Comparison of ENCODE assay signal across 1 mouse cellular context in the genomic region with DNA sequence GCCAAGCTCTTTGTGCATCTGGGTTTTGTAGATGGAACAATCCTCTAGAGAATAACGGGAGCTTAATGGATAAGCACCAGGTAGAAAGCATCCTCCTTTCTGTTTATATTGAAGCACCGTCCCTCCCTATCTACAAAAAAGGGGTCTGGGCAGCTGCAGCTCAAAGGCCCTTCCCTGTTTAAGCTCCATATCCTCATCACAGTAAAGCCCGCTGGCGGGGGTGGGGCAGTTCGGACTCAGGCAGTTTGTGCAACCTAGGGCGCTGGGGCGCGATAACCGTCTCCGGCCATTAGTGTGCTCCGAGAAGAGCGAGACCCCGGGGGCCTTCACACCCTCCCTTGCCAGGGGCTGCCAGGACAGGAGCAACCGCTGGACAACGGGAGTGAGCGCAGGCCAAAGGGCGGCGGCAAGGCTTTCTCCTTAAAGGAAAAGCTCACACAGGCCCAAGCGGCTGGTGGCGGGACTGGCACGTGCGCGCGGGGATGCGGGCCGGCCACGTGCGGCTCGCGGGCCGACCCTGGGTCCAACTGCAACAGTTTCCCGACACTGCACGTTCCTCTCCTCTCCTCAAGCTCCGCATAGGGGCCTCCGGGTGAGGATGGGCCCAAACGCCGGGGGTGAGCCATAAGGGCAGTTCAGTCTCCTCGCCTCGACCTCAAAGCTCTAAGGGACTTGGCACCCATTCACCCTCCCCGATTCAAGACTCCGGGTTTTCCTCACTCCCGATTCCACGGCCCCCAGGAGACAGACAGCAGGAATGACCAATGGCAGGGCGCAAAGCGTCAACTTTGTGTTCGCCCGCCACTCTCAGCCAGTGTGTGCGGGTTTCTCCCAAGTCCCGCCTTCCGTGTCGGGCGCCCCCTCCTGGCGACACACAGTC.
TF ChIP-seq lines count a peak whose summit lies in the region.

No protein-coding gene starts in this region.

TF ChIP-seq in CH12.LX, 34 proteins besides CTCF, POLR2A, EP300 and RAD21:
- 0 out of 2 replicates have a peak, but pooled peaks have one; percentile 39 for TF ChIP-seq TCF12 (IDR thresholded peaks at IDR 0.05; ENCODE audit: low read depth, low read length)
- TF ChIP-seq HCFC1 (IDR thresholded peaks at IDR 0.05; ENCODE audit: low read depth, low read length): 0 out of 2 replicates have a peak, but pooled peaks have one; percentile 83
- 0 out of 2 replicates have a peak, but pooled peaks have one; percentile 20 for TF ChIP-seq SIN3A (IDR thresholded peaks at IDR 0.05; ENCODE audit: low read length)
- no peak for TF ChIP-seq RCOR1 (conservative IDR thresholded peaks at IDR 0.05; ENCODE audit: low read depth, low read length)
- TF ChIP-seq CHD1 (IDR thresholded peaks at IDR 0.05; ENCODE audit: low read depth, low read length): no peak
- TF ChIP-seq ETS1 (conservative IDR thresholded peaks at IDR 0.05; ENCODE audit: low read depth, low read length): no peak
- TF ChIP-seq MAZ (IDR thresholded peaks at IDR 0.05; ENCODE audit: low read depth, low read length): no peak
- peak; percentile 41; the same call in 1 of the 2 replicates for TF ChIP-seq ELF1 (IDR thresholded peaks at IDR 0.05; ENCODE audit: low read depth, low read length)
- TF ChIP-seq KAT2A (IDR thresholded peaks at IDR 0.05; ENCODE audit: insufficient replicate concordance, low read length): no peak
- TF ChIP-seq IRF4 (IDR thresholded peaks at IDR 0.05; ENCODE audit: low read depth, low read length): no peak
- 0 out of 2 replicates have a peak, but pooled peaks have one; percentile 12 for TF ChIP-seq CHD2 (IDR thresholded peaks at IDR 0.05; ENCODE audit: low read length)
- TF ChIP-seq ZKSCAN1 (IDR thresholded peaks at IDR 0.05; ENCODE audit: borderline replicate concordance, low read depth, low read length): no peak
TF ChIP-seq in CH12.LX: peak in this region for 5.
